Mouse (Mus musculus): Measurements from ENCODE around the gene Fam160b1. TPM values are rescaled to one million over a fixed set of nuclear protein-coding genes. Genes with fewer than 3 reads are reported as not detected.

Fam160b1 gene
- total RNA-seq, 2 experiments from 2014 or later = 23.2 to 24.6 TPM

GRCm38 (mm10) chr19:57339281-57339864 is 21.1 kb upstream of the Fam160b1 start:
- intact Hi-C loops (cut with DNase I) = no loop called here
- peak in 1 of 2 experiments; percentile 31 for DNase-seq (ENCODE audit: extremely low spot score in 1 of 2, low spot score in 2 of 2)

- intact Hi-C loops (cut with DNase I) = no loop called here
- DNase-seq (ENCODE audit: extremely low spot score in 1 of 2, low spot score in 2 of 2) = no peak
Measured at GRCm38 (mm10) chr19:57340900-57341742, 19.4 kb upstream of the Fam160b1 start.

GRCm38 (mm10) chr19:57343860-57344259 is 16.6 kb upstream of the Fam160b1 start:
- no peak for DNase-seq (ENCODE audit: extremely low spot score in 1 of 2, low spot score in 2 of 2)
- intact Hi-C loops (cut with DNase I) = no loop called here

GRCm38 (mm10) chr19:57344678-57345077 is 15.8 kb upstream of the Fam160b1 start:
- no peak for DNase-seq (ENCODE audit: extremely low spot score in 1 of 2, low spot score in 2 of 2)
- intact Hi-C loops (cut with DNase I) = no loop called here

- intact Hi-C loops (cut with DNase I) = no loop called here
Measured at GRCm38 (mm10) chr19:57349096-57349495, 11.4 kb upstream of the Fam160b1 start.

GRCm38 (mm10) chr19:57352337-57352935 is 8.0 kb upstream of the Fam160b1 start:
- intact Hi-C loops (cut with DNase I) = no loop called here
- DNase-seq (ENCODE audit: extremely low spot score in 1 of 2, low spot score in 2 of 2) = peak; percentile 40 to 56

More at GRCm38 (mm10) chr19:57349096-57349495, 11.4 kb upstream of the Fam160b1 start:
- DNase-seq (ENCODE audit: extremely low spot score in 1 of 2, low spot score in 2 of 2) = no peak

- DNase-seq (ENCODE audit: extremely low spot score in 1 of 2, low spot score in 2 of 2) = no peak
- intact Hi-C loops (cut with DNase I) = no loop called here
Measured at GRCm38 (mm10) chr19:57353228-57353627, 7.3 kb upstream of the Fam160b1 start.

GRCm38 (mm10) chr19:57354050-57354449 is 6.4 kb upstream of the Fam160b1 start:
- no peak for DNase-seq (ENCODE audit: extremely low spot score in 1 of 2, low spot score in 2 of 2)
- intact Hi-C loops (cut with DNase I) = no loop called here

GRCm38 (mm10) chr19:57354715-57355114 is 5.8 kb upstream of the Fam160b1 start:
- intact Hi-C loops (cut with DNase I) = no loop called here
- DNase-seq (ENCODE audit: extremely low spot score in 1 of 2, low spot score in 2 of 2) = no peak

- no peak for DNase-seq (ENCODE audit: extremely low spot score in 1 of 2, low spot score in 2 of 2)
- intact Hi-C loops (cut with DNase I) = no loop called here
Measured at GRCm38 (mm10) chr19:57355451-57356251, 4.8 kb upstream of the Fam160b1 start.

- intact Hi-C loops (cut with DNase I) = no loop called here
- peak in 1 of 2 experiments; percentile 60 for DNase-seq (ENCODE audit: extremely low spot score in 1 of 2, low spot score in 2 of 2)
Measured at GRCm38 (mm10) chr19:57356273-57356672, 4.2 kb upstream of the Fam160b1 start.

GRCm38 (mm10) chr19:57357244-57357643 is 3.2 kb upstream of the Fam160b1 start:
- intact Hi-C loops (cut with DNase I) = no loop called here
- no peak for DNase-seq (ENCODE audit: extremely low spot score in 1 of 2, low spot score in 2 of 2)

- DNase-seq (ENCODE audit: extremely low spot score in 1 of 2, low spot score in 2 of 2) = no peak
- intact Hi-C loops (cut with DNase I) = no loop called here
Measured at GRCm38 (mm10) chr19:57357811-57358210, 2.7 kb upstream of the Fam160b1 start.

- peak in 1 of 2 experiments; percentile 94 for DNase-seq (ENCODE audit: extremely low spot score in 1 of 2, low spot score in 2 of 2)
- intact Hi-C loops (cut with DNase I) = no loop called here
Measured at GRCm38 (mm10) chr19:57358322-57358721, 2.2 kb upstream of the Fam160b1 start.

GRCm38 (mm10) chr19:57358836-57359598 is 1.5 kb upstream of the Fam160b1 start:
- DNase-seq (ENCODE audit: extremely low spot score in 1 of 2, low spot score in 2 of 2) = no peak
- intact Hi-C loops (cut with DNase I) = no loop called here

GRCm38 (mm10) chr19:57359701-57360326 is 666 bp upstream of the Fam160b1 start:
- DNase-seq (ENCODE audit: extremely low spot score in 1 of 2, low spot score in 2 of 2) = no peak
- intact Hi-C loops (cut with DNase I) = no loop called here

GRCm38 (mm10) chr19:57361131-57361938 is 855 bp downstream of the Fam160b1 start:
- DNase-seq (ENCODE audit: extremely low spot score in 1 of 2, low spot score in 2 of 2) = no peak
- intact Hi-C loops (cut with DNase I) = no loop called here
